Mouse (Mus musculus): Measurements from ENCODE around the gene Minpp1.

GRCm38 (mm10) chr19:32452231-32452630 lies 33.3 kb upstream of the Minpp1 start:
- TF ChIP-seq CTCF (IDR thresholded peaks at IDR 0.05) (no peak), EP300 (IDR thresholded peaks at IDR 0.05) (no peak)
